Mouse (Mus musculus) testis, adult 2 months (tissue): ENCODE data around the gene Mfsd2a.

Source experiments
- CTCF ChIP-seq: fragments of 200-500 bp; IDR thresholded peaks from 2 replicates; pipeline ENCODE4 v1.5.1; 2012; ENCODE audit warnings: low read depth, mild to moderate bottlenecking, inconsistent platforms, low read length, moderate library complexity; ENCODE audit not compliant: control insufficient read depth, insufficient read depth, insufficient replicate concordance
- POLR2A ChIP-seq: fragments of 200-500 bp; IDR thresholded peaks from 2 replicates; pipeline ENCODE4 v1.6.1; 2012; ENCODE audit warnings: low read depth, mild to moderate bottlenecking, inconsistent platforms, low read length, moderate library complexity; ENCODE audit not compliant: control insufficient read depth

GRCm38 (mm10) chr4:122980684-122981083 is 19.7 kb upstream of the Mfsd2a start:
- TF ChIP-seq CTCF, result no peak
- TF ChIP-seq POLR2A, result no peak
